Mouse (Mus musculus): ENCODE measurements around the gene Grasp.

The Grasp gene

GRCm38 (mm10) chr15:101194951-101195823 is 28.8 kb upstream of the Grasp start:
- DNase-seq (ENCODE audit: low spot score) = no peak

GRCm38 (mm10) chr15:101196079-101196795 is 27.8 kb upstream of the Grasp start:
- DNase-seq (ENCODE audit: low spot score) = no peak

GRCm38 (mm10) chr15:101196961-101197360 is 27.0 kb upstream of the Grasp start:
- no peak for DNase-seq (ENCODE audit: low spot score)

GRCm38 (mm10) chr15:101197497-101198179 is 26.4 kb upstream of the Grasp start:
- DNase-seq (ENCODE audit: low spot score) = no peak

- DNase-seq (ENCODE audit: low spot score) = no peak
Observed at GRCm38 (mm10) chr15:101198218-101198617, 25.8 kb upstream of the Grasp start.

- DNase-seq (ENCODE audit: low spot score) = no peak
Observed at GRCm38 (mm10) chr15:101198850-101199249, 25.1 kb upstream of the Grasp start.

- DNase-seq (ENCODE audit: low spot score) = no peak
Observed at GRCm38 (mm10) chr15:101200777-101201295, 23.2 kb upstream of the Grasp start.

GRCm38 (mm10) chr15:101201414-101201813 is 22.6 kb upstream of the Grasp start:
- no peak for DNase-seq (ENCODE audit: low spot score)

- no peak for DNase-seq (ENCODE audit: low spot score)
Observed at GRCm38 (mm10) chr15:101203673-101204072, 20.3 kb upstream of the Grasp start.

GRCm38 (mm10) chr15:101204781-101205180 is 19.2 kb upstream of the Grasp start:
- DNase-seq (ENCODE audit: low spot score) = no peak

GRCm38 (mm10) chr15:101210228-101210627 is 13.8 kb upstream of the Grasp start:
- no peak for DNase-seq (ENCODE audit: low spot score)

- no peak for DNase-seq (ENCODE audit: low spot score)
Observed at GRCm38 (mm10) chr15:101210998-101211613, 12.9 kb upstream of the Grasp start.

- no peak for DNase-seq (ENCODE audit: low spot score)
Observed at GRCm38 (mm10) chr15:101212435-101212834, 11.6 kb upstream of the Grasp start.

- no peak for DNase-seq (ENCODE audit: low spot score)
Observed at GRCm38 (mm10) chr15:101215136-101215535, 8.9 kb upstream of the Grasp start.

GRCm38 (mm10) chr15:101216036-101216435 is 8.0 kb upstream of the Grasp start:
- DNase-seq (ENCODE audit: low spot score) = no peak

GRCm38 (mm10) chr15:101220905-101221297 is 3.1 kb upstream of the Grasp start:
- no peak for DNase-seq (ENCODE audit: low spot score)

- DNase-seq (ENCODE audit: low spot score) = peak; percentile 85
Observed at GRCm38 (mm10) chr15:101221298-101222104, 2.5 kb upstream of the Grasp start.

GRCm38 (mm10) chr15:101222897-101223482 is 998 bp upstream of the Grasp start:
- DNase-seq (ENCODE audit: low spot score) = no peak

GRCm38 (mm10) chr15:101223596-101223995 is 392 bp upstream of the Grasp start:
- no peak for DNase-seq (ENCODE audit: low spot score)

- no peak for DNase-seq (ENCODE audit: low spot score)
Observed at GRCm38 (mm10) chr15:101224977-101225376, 989 bp downstream of the Grasp start.

- no peak for DNase-seq (ENCODE audit: low spot score)
Observed at GRCm38 (mm10) chr15:101227971-101228370, 4.0 kb downstream of the Grasp start.

Data from left cerebral cortex, adult 11 months (tissue).